Mouse (Mus musculus) midbrain, embryonic 11.5 days (tissue): ENCODE data around the gene Uap1l1. TPM values are rescaled to one million over a fixed set of nuclear protein-coding genes. Genes with fewer than 3 reads are reported as not detected.
"Not testable (repeated sequence)": the region's sequence is repeated elsewhere in the genome, so short reads cannot be mapped to it uniquely, and the experiment has no call there.

Experiments
- ATAC-seq: fragments of 200-750 bp; cut with Nextera tagmentation; 2 replicates; pipeline ENCODE4 v1.8.0; 2017; ENCODE audit warnings: moderate TSS enrichment, moderate library complexity; ENCODE audit not compliant: low FRiP score
- DNase-seq: peaks from one replicate; pipeline ENCODE4 v3.0.0; 2015; ENCODE audit warnings: low spot score; ENCODE audit errors: missing footprints
- H3K27ac ChIP-seq: fragments of 300-500 bp; sonication (generic); 2 replicates; pipeline ENCODE4 v1.5.1; 2014; ENCODE audit warnings: low read depth, low read length
- H3K27me3 ChIP-seq: fragments of 300-500 bp; sonication (generic); 2 replicates; pipeline ENCODE4 v1.6.1; 2014; ENCODE audit warnings: mild to moderate bottlenecking, low read length, moderate library complexity, mixed read lengths; ENCODE audit not compliant: control insufficient read depth, insufficient read depth
- H3K36me3 ChIP-seq: fragments of 300-500 bp; sonication (generic); 2 replicates; pipeline ENCODE4 v1.6.1; 2014; ENCODE audit warnings: mild to moderate bottlenecking, low read length, moderate library complexity, mixed read lengths; ENCODE audit not compliant: control insufficient read depth, insufficient read depth
- H3K4me1 ChIP-seq: fragments of 300-500 bp; sonication (generic); 2 replicates; pipeline ENCODE4 v1.6.1; 2014; ENCODE audit warnings: low read length; ENCODE audit not compliant: control insufficient read depth, insufficient read depth
- H3K4me2 ChIP-seq: fragments of 300-500 bp; sonication (generic); 2 replicates; pipeline ENCODE4 v1.6.1; 2014; ENCODE audit warnings: mild to moderate bottlenecking, moderate library complexity
- H3K4me3 ChIP-seq: fragments of 300-500 bp; sonication (generic); 2 replicates; pipeline ENCODE4 v1.5.1; 2014; ENCODE audit warnings: low read depth, low read length
- H3K9ac ChIP-seq: fragments of 300-500 bp; sonication (generic); 2 replicates; pipeline ENCODE4 v1.6.1; 2014; ENCODE audit warnings: low read length
- H3K9me3 ChIP-seq: fragments of 300-500 bp; sonication (generic); 2 replicates; pipeline ENCODE4 v1.6.1; 2016; ENCODE audit warnings: low read length; ENCODE audit not compliant: control insufficient read depth
- WGBS: fragments of 180-500 bp; shearing (Covaris S2); extraction: QIAGEN DNeasy Blood & Tissue Kit; methylation state at CpG from one replicate; pipeline ENCODE4 v1.1.7; 2014; 5-methylcytosine and 5-hydroxymethylcytosine counted together
- polyA plus RNA-seq: library from polyadenylated mRNA; unstranded; fragments of >200 nt; fragmentation: Nextera tagmentation; extraction: Ambion mirVana; gene quantifications from 2 replicates; pipeline ENCODE4 v1.2.1, GENCODE M21; 2014

The Uap1l1 gene
- 3.4 and 6.7 TPM in 2 replicates for polyA plus RNA-seq

GRCm38 (mm10) chr2:25365091-25365761 is at the start of gene Uap1l1:
TSS of gene Uap1l1 (minus strand) at chr2:25365682.
- no peaks in the 10 kb centered on the region for H3K36me3 ChIP-seq
- peak within 1 kb of the TSS; percentile 59 for H3K9ac ChIP-seq
- H3K9me3 ChIP-seq = no peaks in the 10 kb centered on the region
- H3K27me3 ChIP-seq = peaks cover 26% of the 10 kb centered on the region
- DNase-seq = peak; percentile 92
- WGBS = under 1% methylated on average over 54 of the region's 54 CpGs
- H3K4me1 ChIP-seq = peaks cover 2% of the 10 kb centered on the region
- H3K4me2 ChIP-seq = peak within 1 kb of the TSS; percentile 97
- H3K4me3 ChIP-seq = peak within 1 kb of the TSS; percentile 49
- no peak within 1 kb of the TSS for H3K27ac ChIP-seq
- peak; percentile 81 for ATAC-seq

GRCm38 (mm10) chr2:25413436-25413835 is 48.0 kb upstream of the Uap1l1 start:
- H3K27ac ChIP-seq, H3K4me2 ChIP-seq, H3K27me3 ChIP-seq, DNase-seq, ATAC-seq, H3K9ac ChIP-seq, H3K9me3 ChIP-seq, H3K4me1 ChIP-seq, H3K4me3 ChIP-seq, H3K36me3 ChIP-seq: not testable (repeated sequence)

GRCm38 (mm10) chr2:25408908-25409307 is 43.4 kb upstream of the Uap1l1 start:
- ATAC-seq = no peak
- H3K9me3 ChIP-seq = no peaks in the 10 kb centered on the region
- no peak for DNase-seq
- no peak overlapping the region for H3K9ac ChIP-seq
- H3K36me3 ChIP-seq = no peaks in the 10 kb centered on the region; the same call in 1 of the 2 replicates
- H3K4me3 ChIP-seq = no peak overlapping the region
- H3K27ac ChIP-seq = no peak overlapping the region
- WGBS = 93% methylated on average over 10 of the region's 10 CpGs
- H3K27me3 ChIP-seq = no peaks in the 10 kb centered on the region
- peaks cover 5% of the 10 kb centered on the region for H3K4me1 ChIP-seq
- H3K4me2 ChIP-seq = no peak overlapping the region

GRCm38 (mm10) chr2:25403994-25404393 is 38.5 kb upstream of the Uap1l1 start:
- Histone ChIP-seq H3K27ac (no peak overlapping the region), H3K4me1 (peaks cover 5% of the 10 kb centered on the region), H3K9me3 (no peaks in the 10 kb centered on the region), H3K9ac (peak overlapping the region; percentile 95), H3K4me2 (peak overlapping the region; percentile 84), H3K36me3 (no peaks in the 10 kb centered on the region; the same call in 1 of the 2 replicates), H3K27me3 (peaks cover 13% of the 10 kb centered on the region; the same call in 1 of the 2 replicates), H3K4me3 (peak overlapping the region; percentile 91)
- ATAC-seq (no peak), DNase-seq (no peak)
- WGBS = 86% methylated on average over 4 of the region's 4 CpGs

GRCm38 (mm10) chr2:25402972-25403601 is 37.6 kb upstream of the Uap1l1 start:
- Histone ChIP-seq H3K27ac (peak overlapping the region; percentile 54; the same call in 1 of the 2 replicates), H3K4me2 (peak overlapping the region; percentile 84), H3K27me3 (peaks cover 16% of the 10 kb centered on the region), H3K4me3 (peak overlapping the region; percentile 91), H3K4me1 (peaks cover 5% of the 10 kb centered on the region), H3K9me3 (no peaks in the 10 kb centered on the region), H3K36me3 (no peaks in the 10 kb centered on the region), H3K9ac (peak overlapping the region; percentile 95)
- ATAC-seq (peak; percentile 71), DNase-seq (peak; percentile 96)
- 1% methylated on average over 52 of the region's 54 CpGs for WGBS

GRCm38 (mm10) chr2:25402377-25402971 is 37.0 kb upstream of the Uap1l1 start:
- Histone ChIP-seq H3K4me2 (peak overlapping the region; percentile 84), H3K27me3 (peaks cover 17% of the 10 kb centered on the region)
- WGBS = under 1% methylated on average over 13 of the region's 13 CpGs

GRCm38 (mm10) chr2:25400764-25401163 is 35.3 kb upstream of the Uap1l1 start:
- Histone ChIP-seq H3K27me3 (peaks cover 32% of the 10 kb centered on the region), H3K36me3 (no peaks in the 10 kb centered on the region), H3K27ac (no peak overlapping the region), H3K4me2 (peak overlapping the region; percentile 20), H3K9ac (no peak overlapping the region), H3K9me3 (no peaks in the 10 kb centered on the region), H3K4me1 (peaks cover 8% of the 10 kb centered on the region), H3K4me3 (peak overlapping the region; percentile 9; the same call in 1 of the 2 replicates)
- peak; percentile 89 for DNase-seq
- WGBS = 3% methylated on average over 17 of the region's 17 CpGs
- ATAC-seq = no peak

More at GRCm38 (mm10) chr2:25402377-25402971, 37.0 kb upstream of the Uap1l1 start:
- ATAC-seq = peak; percentile 12
- peak overlapping the region; percentile 95 for H3K9ac ChIP-seq
- peak; percentile 98 for DNase-seq
- H3K4me3 ChIP-seq = peak overlapping the region; percentile 91
- no peaks in the 10 kb centered on the region for H3K36me3 ChIP-seq
- no peaks in the 10 kb centered on the region for H3K9me3 ChIP-seq
- peak overlapping the region; percentile 54; the same call in 1 of the 2 replicates for H3K27ac ChIP-seq
- peaks cover 5% of the 10 kb centered on the region for H3K4me1 ChIP-seq

- Histone ChIP-seq H3K4me3 (peak overlapping the region; percentile 9; the same call in 1 of the 2 replicates), H3K27me3 (peaks cover 36% of the 10 kb centered on the region), H3K27ac (no peak overlapping the region), H3K4me1 (peaks cover 10% of the 10 kb centered on the region), H3K9ac (no peak overlapping the region), H3K4me2 (peak overlapping the region; percentile 20), H3K36me3 (no peaks in the 10 kb centered on the region), H3K9me3 (no peaks in the 10 kb centered on the region)
- ATAC-seq (no peak), DNase-seq (no peak)
- 26% methylated on average over 16 of the region's 16 CpGs for WGBS
These were observed 34.8 kb upstream of the Uap1l1 start for GRCm38 (mm10) chr2:25400291-25400690.

GRCm38 (mm10) chr2:25399051-25399450 is 33.6 kb upstream of the Uap1l1 start, which contains the start of gene Npdc1:
TSS of gene Npdc1 (plus strand) at chr2:25399351.
- Histone ChIP-seq H3K27me3 (peaks cover 42% of the 10 kb centered on the region), H3K9me3 (no peaks in the 10 kb centered on the region), H3K27ac (no peak within 1 kb of the TSS), H3K4me2 (no peak within 1 kb of the TSS), H3K4me3 (no peak within 1 kb of the TSS), H3K36me3 (no peaks in the 10 kb centered on the region), H3K4me1 (peaks cover 6% of the 10 kb centered on the region), H3K9ac (no peak within 1 kb of the TSS)
- ATAC-seq (no peak), DNase-seq (no peak)
- 68% methylated on average over 8 of the region's 8 CpGs for WGBS
